10 mouse cellular contexts compared by ENCODE assay signal in the genomic region with DNA sequence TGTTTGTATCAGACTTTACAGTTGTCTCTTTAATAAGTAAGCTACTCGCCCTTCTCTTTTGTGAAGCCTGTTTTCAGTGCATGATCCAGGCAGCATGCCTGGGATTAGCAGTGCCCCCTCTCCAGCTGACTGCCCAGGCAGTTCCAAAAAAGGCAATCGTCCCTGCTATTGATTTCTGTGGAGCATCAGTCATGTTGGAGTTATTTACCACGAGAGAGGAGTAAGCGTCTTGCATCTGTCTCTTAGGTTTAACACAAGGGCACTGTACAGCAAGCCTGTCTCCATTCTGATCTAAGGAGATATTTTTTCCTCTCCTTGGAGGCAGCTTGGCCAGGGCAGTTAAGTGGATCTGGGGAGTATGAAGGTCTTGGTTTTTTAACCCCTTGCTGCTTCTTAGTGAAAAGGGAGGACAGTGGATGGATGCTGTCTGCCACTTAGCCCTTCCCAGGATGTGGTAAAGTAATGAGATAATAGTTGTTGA.
A peak's percentile ranks its signal among the peaks of the same experiment; 100 is the strongest.
DNase-seq lines count a peak whose midpoint lies in the region; ATAC-seq and TF ChIP-seq lines count a peak whose summit lies in the region.
"Had no signal": no experiment of that assay in that cellular context is flagged by ENCODE, and none has a peak within 500 bp of the region (broad histone marks: within the 10 kb centered on the region; RNA-seq: fewer than 3 reads in every experiment).

No protein-coding gene starts in this region.

- in situ Hi-C loops in CH12.LX (cut with MboI; ENCODE audit: low pct_ligation_motif_present, low pct_unique_long_range_greater_than_20kb, low sequenced_read_pairs): no loop called here

- no peaks in the 10 kb centered on the region for H3K36me3 ChIP-seq in kidney, adult 2 months (ENCODE audit: control insufficient read depth, insufficient read depth, low read length)
- H3K36me3 ChIP-seq in CH12.LX (replicated peaks in 1 of 2; ENCODE audit: control insufficient read depth in 1 of 2, insufficient read depth in 1 of 2, low read length in 1 of 2): no peaks in the 10 kb centered on the region
- no peaks in the 10 kb centered on the region for H3K36me3 ChIP-seq in midbrain, embryonic 13.5 days
- H3K36me3 ChIP-seq: embryonic facial prominence, embryonic 13.5 days had no signal

- H3K9ac ChIP-seq in CH12.LX (ENCODE audit: insufficient read depth, low read depth): peak overlapping the region; percentile 50; the same call in 1 of the 2 replicates
- no peak overlapping the region for H3K9ac ChIP-seq in midbrain, embryonic 13.5 days (replicated peaks)
- H3K9ac ChIP-seq: embryonic facial prominence, embryonic 13.5 days had no signal

- no peak for TF ChIP-seq CTCF in kidney, adult 2 months (conservative IDR thresholded peaks at IDR 0.05; ENCODE audit: insufficient read depth, insufficient read length, low read depth, low read length)
- TF ChIP-seq CTCF in CH12.LX (conservative IDR thresholded peaks at IDR 0.05 in 1 of 2, IDR thresholded peaks at IDR 0.05 in 1 of 2; ENCODE audit: low read depth in 2 of 2, low read length in 2 of 2): no peak

- peaks cover 31% of the 10 kb centered on the region for H3K4me1 ChIP-seq in kidney, adult 2 months (ENCODE audit: control insufficient read depth, insufficient read depth, low read length)
- H3K4me1 ChIP-seq in CH12.LX (ENCODE audit: control insufficient read depth in 1 of 2, insufficient read depth in 2 of 2): peaks cover 29 to 74% of the 10 kb centered on the region in 2 experiments
- H3K4me1 ChIP-seq in midbrain, embryonic 13.5 days (replicated peaks): peaks cover 35% of the 10 kb centered on the region

- 28% methylated on average over 4 of the region's 4 CpGs for WGBS in kidney, adult 2 months
- WGBS in midbrain, embryonic 13.5 days: 10% methylated on average over 4 of the region's 4 CpGs

- no peaks in the 10 kb centered on the region for H3K9me3 ChIP-seq in CH12.LX (replicated peaks; ENCODE audit: low read length)
- no peaks in the 10 kb centered on the region for H3K9me3 ChIP-seq in midbrain, embryonic 13.5 days
- H3K9me3 ChIP-seq: embryonic facial prominence, embryonic 13.5 days had no signal

- H3K4me2 ChIP-seq in CH12.LX (ENCODE audit: insufficient read depth, low read depth, poor library complexity, severe bottlenecking): peak overlapping the region; percentile 60
- H3K4me2 ChIP-seq in midbrain, embryonic 13.5 days (replicated peaks): no peak overlapping the region
- H3K4me2 ChIP-seq: embryonic facial prominence, embryonic 13.5 days had no signal

- no peak overlapping the region for H3K4me3 ChIP-seq in kidney, adult 2 months (ENCODE audit: insufficient read depth, low read depth, low read length)
- H3K4me3 ChIP-seq in CH12.LX (replicated peaks in 1 of 3; ENCODE audit: low read depth in 2 of 3, low read length in 2 of 3, poor library complexity in 1 of 3): no peak overlapping the region
- H3K4me3 ChIP-seq in midbrain, embryonic 13.5 days (replicated peaks): no peak overlapping the region
- H3K4me3 ChIP-seq: embryonic facial prominence, embryonic 13.5 days had no signal

- ATAC-seq in activated CD4-positive, CD25-positive, alpha-beta regulatory T cell, adult 4 months: peak; percentile 21
- peak; percentile 49; the same call in 1 of the 2 replicates for ATAC-seq in midbrain, embryonic 13.5 days
- ATAC-seq: lung, postnatal 0 days had no signal

- peak; percentile 21 for DNase-seq in kidney, adult 2 months
- DNase-seq in kidney, postnatal 36 days: no peak
- no peak for DNase-seq in CH12.LX (ENCODE audit: extremely low read depth)
- no peak for DNase-seq in urinary bladder, postnatal 14 days (ENCODE audit: low spot score)
- DNase-seq in lung, postnatal 36 days: no peak
- DNase-seq: right cerebral cortex, postnatal 25 days had no signal

- no peak for TF ChIP-seq POLR2A in kidney, adult 2 months (IDR thresholded peaks at IDR 0.05; ENCODE audit: low read depth, low read length)
- TF ChIP-seq POLR2A in CH12.LX (IDR thresholded peaks at IDR 0.05; ENCODE audit: low read depth, low read length): no peak

- 0 out of 2 replicates have a peak, but pooled peaks cover 2% of the 10 kb centered on the region for H3K79me2 ChIP-seq in CH12.LX (replicated peaks; ENCODE audit: control insufficient read depth, extremely low read depth, insufficient read depth, poor library complexity, severe bottlenecking)

- H3K27me3 ChIP-seq in kidney, adult 2 months (replicated peaks; ENCODE audit: control insufficient read depth, insufficient read depth, low read length): no peaks in the 10 kb centered on the region
- H3K27me3 ChIP-seq in CH12.LX (replicated peaks): no peaks in the 10 kb centered on the region
- H3K27me3 ChIP-seq in midbrain, embryonic 13.5 days: no peaks in the 10 kb centered on the region
- H3K27me3 ChIP-seq: embryonic facial prominence, embryonic 13.5 days had no signal

- dilution Hi-C loops in CH12.LX (cut with MboI; ENCODE audit: extremely low pct_ligation_motif_present, extremely low pct_unique_long_range_greater_than_20kb, low sequenced_read_pairs): no loop called here

- no peak for TF ChIP-seq RAD21 in CH12.LX (IDR thresholded peaks at IDR 0.05; ENCODE audit: low read depth, low read length)

- H3K27ac ChIP-seq in kidney, adult 2 months (ENCODE audit: insufficient read depth, low read depth, low read length): no peak overlapping the region
- H3K27ac ChIP-seq in CH12.LX (ENCODE audit: insufficient read depth, low read depth): peak overlapping the region; percentile 37
- peak overlapping the region; percentile 35; the same call in 1 of the 2 replicates for H3K27ac ChIP-seq in midbrain, embryonic 13.5 days
- H3K27ac ChIP-seq: embryonic facial prominence, embryonic 13.5 days had no signal

- TF ChIP-seq EP300 in CH12.LX (IDR thresholded peaks at IDR 0.05; ENCODE audit: low read length): no peak

TF ChIP-seq in CH12.LX, 34 proteins besides CTCF, POLR2A, EP300 and RAD21:
- TF ChIP-seq RCOR1 (conservative IDR thresholded peaks at IDR 0.05; ENCODE audit: low read depth, low read length) (no peak), HCFC1 (IDR thresholded peaks at IDR 0.05; ENCODE audit: low read depth, low read length) (no peak), JUND (conservative IDR thresholded peaks at IDR 0.05; ENCODE audit: low read depth, low read length) (no peak), SMC3 (IDR thresholded peaks at IDR 0.05; ENCODE audit: low read depth, low read length) (no peak), SIN3A (IDR thresholded peaks at IDR 0.05; ENCODE audit: low read length) (no peak), IRF4 (IDR thresholded peaks at IDR 0.05; ENCODE audit: low read depth, low read length) (no peak), CHD2 (IDR thresholded peaks at IDR 0.05; ENCODE audit: low read length) (no peak)
